Mouse (Mus musculus) layer of hippocampus, adult 8-10 months (tissue): ENCODE measurements around the gene Klhdc7b. TPM values are rescaled to one million over a fixed set of nuclear protein-coding genes. Genes with fewer than 3 reads are reported as not detected.

Source experiments
- DNase-seq, 2 experiments: peaks; one replicate each; pipeline ENCODE4 v3.0.0; 2022; ENCODE audit warnings: low spot score in 2 of 2
- total RNA-seq, 4 experiments: library from RNA; stranded (reverse); gene quantifications; 2 replicates each; pipeline ENCODE4 v1.2.4; 2022

The Klhdc7b gene
- total RNA-seq, 4 experiments from 2014 or later: 0.31 to 1.7 (median 0.48) TPM

DNA sequence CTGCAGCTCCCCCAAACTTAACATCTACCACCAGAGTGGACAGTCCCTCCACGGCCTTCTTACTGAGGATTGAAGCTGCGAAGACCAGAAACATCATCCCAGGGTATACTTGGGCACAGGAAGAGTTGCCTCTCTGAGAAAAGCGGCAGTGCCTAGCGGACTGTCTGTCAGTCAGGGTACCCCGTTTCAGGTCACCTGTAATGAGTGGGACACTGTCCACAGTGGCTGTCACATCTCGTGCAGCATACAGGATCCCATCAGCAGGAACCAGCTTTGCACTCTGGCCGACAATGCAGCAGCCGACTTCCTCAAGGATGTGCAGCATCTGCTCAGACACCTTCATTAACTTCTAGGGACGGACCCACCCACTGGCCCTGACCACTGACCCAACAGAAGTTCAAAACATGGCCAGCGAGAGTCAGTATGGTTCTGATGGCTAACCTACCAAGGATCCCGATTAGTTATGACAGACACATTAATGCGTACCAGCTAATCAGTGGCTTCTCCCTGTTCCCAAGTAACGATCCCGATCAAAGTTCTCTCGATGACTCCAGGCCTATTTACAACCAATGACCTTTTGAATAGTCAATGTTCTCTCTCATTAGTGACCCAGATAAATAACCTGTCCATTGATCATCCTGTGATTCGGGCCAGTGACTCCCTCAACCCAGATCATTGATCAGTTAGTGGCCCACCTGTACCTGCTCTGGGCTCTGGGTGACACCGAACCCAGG, 9.7 kb upstream of the Klhdc7b start:
- no peak for DNase-seq

DNA sequence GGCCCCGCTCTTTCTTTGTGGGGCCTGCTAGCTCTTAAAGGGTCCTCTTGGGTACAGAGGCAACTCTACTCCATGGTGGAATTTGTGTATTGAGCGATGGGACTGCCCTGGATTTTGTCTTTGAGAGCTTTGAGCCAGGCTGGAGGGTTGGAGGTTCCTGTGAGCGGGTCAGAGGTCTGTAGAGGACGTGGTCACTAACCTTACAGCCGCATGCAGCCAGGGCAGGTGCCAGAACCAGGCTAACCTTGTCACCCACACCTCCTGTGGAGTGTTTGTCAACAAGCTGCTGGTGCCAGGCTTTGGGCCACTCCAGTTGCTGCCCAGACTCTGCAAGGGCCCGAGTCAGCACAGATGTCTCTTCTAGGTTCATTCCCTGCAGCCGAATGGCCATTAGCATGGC, 8.7 kb upstream of the Klhdc7b start:
- DNase-seq: no peak

DNA sequence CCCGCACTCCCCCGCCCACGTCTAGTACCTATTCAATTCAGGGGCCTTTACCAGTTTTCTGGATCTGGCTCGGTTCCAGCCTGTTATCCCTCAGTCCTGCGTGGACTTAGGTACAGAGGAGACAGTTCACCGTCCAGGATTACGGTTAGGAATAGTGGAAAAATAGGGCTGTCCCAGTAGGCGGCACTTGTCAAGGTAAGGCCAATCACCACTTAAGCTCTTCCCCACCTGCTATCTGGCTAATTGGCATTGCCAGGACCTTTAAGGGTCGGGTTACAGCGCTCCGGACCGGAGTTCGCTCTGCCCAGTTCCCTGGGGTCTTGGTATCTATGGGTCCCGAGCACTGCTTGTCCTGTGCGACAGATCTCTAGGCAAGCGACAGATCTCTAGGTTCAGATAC, 7.8 kb upstream of the Klhdc7b start, which contains the start of gene Tymp:
TSS of gene Tymp (minus strand) at position 83 of the 400 bp plus-strand sequence.
- no peak for DNase-seq

DNA sequence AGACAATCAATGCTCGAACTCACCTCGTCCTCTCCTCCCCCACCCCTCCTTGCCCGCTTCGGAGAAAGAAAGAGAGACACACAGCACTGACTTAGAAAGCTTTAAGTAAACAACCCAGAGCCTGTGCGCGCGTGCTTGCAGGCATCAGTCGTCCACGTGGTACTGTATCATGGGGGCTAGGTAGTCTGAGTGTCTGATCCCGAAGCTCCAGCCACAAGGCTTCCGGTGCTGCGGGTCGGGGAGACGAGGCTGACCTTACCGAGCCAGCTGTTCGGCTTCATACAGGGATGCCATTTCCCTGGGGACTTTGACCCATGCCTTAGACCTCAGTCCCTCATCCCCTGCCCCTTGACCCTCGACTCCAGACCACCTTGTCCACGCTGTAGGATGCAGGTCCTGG, 7.4 kb upstream of the Klhdc7b start:
- no peak for DNase-seq

DNA sequence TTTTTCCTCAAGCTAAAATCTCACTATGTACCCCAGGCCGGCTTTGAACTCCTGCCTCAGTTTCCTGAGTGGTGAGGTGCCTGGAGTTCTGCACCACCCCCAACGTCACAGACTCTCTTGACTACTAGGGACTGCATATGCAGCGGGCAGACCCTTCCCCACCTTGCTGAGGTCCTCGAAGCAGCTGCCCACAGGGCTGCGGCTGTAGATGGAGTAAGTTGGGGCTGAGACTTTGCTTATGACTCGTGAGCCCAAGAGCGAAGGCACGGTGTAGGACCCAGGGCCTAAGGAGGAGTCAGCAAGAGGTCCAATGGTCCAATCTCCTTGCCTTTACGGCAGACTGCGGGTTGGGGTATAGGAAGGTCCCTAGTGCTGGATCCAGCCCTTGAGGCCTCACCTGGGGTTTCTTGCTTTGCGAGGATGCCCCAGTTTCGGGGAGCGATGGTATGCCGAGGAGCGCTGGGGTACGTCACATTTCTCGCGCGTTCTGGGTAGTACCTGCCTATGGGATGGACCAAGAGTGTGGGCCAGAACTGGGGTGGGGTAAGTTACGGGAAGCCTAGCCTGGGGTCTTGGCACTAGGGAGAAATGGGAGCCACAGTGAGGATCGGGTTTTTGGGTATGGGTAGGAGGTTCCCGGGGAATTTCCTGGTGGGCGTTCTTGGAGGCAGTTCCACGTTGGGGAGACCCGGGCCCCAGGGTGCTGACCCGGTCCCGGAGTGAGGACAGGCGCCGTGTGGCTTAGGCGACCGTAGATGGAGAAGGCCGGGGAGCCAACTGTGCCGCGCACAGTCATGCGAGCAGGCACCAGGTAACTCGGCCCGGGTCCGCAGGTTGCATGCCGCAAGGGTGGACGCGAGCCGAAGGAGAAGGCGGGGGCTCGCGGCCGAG, 6.5 kb upstream of the Klhdc7b start:
- no peak for DNase-seq

DNA sequence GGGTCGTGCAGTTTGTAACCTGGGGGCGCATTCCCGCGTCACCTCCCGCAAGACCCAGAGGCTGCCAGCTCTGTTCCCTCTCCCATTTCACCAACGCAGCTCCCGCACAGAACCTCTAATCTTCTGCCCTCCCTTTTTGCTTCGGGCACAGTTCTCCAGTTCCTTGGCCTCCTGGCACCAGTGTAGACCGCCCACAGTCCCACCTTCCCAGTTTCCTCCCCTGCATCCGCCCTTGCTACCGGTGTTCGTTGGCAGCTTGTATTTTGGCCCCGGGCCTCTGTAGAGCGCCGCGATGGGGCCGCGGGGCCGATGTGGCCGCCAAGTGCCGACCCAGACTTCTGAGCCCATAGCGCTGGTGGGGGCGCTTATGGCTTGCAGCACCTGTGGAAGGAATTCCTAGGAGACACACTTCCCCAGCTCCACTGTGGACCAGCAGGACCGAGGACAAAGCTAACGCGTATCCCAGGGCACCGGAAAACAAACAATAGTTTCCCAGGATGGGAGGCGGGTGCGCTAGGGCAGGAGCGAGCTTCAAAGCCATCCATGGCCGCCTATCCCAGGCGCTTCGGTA, 5.8 kb upstream of the Klhdc7b start, which contains the start of gene Odf3b:
TSS of gene Odf3b (minus strand) at position 452 of the 571 bp plus-strand sequence.
- no peak for DNase-seq

DNA sequence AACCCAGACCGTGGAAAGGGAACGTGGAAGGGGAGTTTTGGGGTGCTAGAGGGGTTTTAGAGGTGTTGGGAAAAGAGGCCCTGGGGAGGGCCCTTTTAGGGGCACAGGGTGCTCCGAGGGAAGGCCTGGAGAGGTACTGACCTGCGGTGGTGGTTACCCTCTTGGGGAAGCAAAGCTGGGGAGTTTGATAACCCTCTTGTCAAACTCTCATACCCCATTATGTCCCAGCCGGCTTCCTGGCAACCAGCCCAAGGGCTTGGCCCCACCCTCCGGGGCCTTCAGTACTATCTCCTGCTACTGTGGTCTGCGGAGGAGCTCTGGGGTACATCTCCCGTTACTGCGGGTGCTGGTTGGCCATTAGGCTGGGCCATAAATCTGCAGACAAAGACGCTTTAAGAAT, 5.3 kb upstream of the Klhdc7b start:
- DNase-seq: no peak

DNA sequence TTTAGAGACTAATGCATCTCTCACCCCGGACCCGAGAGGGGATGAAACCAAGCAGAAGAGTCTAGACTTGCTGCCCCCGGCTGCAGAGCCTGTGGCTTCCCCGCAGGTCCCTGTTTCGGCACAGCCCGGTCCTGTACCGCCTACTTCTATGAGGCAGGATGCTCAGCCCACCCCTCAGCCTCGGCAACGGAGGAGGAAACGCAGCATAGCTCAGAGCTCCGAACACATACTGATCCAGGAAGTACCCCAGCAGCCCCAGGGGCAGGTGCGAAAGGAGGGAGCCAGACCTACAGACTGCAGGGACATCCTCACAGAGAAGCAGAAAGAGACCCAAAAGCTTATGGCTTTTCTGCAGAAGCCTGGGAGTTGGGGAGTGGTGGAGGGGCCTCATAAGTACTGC, 2.4 kb downstream of the Klhdc7b start:
- no peak for DNase-seq

DNA sequence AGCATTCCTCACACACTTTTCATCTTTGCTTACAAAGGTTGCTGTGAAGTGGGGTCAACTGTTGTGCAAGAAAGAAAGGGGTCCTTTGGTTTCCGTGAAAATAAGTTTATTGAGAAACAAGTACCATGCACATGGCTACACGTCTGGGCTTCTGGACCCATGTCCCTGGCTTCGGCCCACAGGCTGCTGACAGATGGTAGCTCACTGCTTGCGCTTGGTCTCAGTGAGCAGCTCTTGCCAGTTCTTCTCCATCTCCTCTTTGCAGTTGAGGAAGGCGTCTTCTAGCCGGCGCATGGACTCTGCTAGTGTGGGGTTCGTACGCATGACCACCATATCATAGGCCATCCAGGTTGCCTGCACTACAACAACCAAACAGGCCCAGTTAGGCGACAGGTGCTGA, 5.4 kb downstream of the Klhdc7b start:
- DNase-seq: no peak

DNA sequence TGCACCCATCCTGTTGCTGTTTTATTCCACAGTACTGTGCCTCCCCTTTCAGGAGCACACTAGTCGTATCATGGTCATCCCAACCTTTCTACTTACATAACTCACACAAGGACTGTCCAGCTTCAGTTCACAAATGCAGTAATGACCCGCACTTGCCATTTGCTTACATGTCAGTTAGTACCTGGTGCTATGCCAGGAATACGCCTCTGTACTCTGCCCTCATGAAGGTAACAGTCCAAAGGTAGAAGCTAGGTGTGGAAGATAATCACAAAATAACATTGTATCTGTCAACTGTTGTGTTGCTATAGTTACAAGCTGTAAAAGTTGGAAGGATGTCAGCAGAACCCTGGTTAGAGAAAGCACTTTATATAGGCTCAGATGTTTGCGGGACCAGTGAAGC, 12.2 kb downstream of the Klhdc7b start:
- DNase-seq: no peak

DNA sequence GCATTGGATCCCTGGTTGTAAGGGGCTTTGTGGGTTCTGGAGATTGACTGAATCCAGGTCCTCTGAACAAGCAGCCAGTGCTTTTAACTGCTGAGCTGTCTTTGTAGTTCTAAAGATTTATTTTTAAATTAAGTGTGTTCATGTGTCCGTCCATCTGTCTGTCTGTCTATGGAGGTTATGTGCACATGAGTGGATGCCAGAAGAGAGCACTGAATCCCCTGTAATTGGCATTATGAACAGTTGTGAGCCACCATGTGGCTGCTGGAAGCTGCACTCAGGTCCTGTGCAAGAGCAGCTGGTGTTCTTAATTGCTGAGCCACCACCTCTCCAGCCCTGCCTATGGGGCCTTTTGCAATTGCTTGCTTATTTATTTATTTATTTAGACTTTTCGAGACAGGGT, 13.4 kb downstream of the Klhdc7b start:
- DNase-seq: no peak

DNA sequence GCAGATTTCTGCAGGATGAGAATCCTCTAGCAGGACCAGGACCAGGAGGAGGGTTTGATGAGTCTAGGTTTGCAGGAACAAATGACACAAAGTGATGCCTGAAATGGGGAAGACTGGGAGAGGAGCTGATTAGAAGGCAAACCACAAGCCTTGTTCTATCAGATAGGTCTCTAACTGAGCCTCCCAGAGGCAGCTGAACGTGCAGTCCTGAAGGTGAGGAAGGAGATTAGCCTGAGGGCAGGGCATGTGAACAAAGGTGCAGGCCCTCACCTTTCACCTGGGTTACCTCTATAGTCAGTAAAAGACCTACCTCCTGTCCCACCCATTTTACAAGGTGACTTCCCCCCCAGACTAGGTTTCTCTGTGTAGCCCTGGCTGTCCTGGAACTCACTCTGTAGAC, 15.0 kb downstream of the Klhdc7b start:
- DNase-seq: no peak

DNA sequence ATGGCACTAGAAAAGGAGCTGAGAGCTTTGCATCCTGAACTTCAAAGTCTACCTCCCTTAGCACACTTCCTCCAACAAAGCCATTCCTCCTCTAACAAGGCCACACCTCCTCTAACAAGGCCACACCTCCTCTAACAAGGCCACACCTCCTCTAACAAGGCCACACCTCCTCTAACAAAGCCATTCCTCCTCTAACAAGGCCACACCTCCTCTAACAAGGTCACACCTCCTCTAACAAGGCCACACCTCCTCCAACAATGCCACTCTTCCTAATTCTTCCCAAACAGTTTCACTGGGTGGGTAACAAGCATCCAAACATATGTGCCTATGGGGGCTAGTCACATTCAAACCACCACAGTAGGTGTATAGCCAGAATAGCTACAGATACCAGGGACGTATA, 17.8 kb downstream of the Klhdc7b start:
- no peak for DNase-seq

DNA sequence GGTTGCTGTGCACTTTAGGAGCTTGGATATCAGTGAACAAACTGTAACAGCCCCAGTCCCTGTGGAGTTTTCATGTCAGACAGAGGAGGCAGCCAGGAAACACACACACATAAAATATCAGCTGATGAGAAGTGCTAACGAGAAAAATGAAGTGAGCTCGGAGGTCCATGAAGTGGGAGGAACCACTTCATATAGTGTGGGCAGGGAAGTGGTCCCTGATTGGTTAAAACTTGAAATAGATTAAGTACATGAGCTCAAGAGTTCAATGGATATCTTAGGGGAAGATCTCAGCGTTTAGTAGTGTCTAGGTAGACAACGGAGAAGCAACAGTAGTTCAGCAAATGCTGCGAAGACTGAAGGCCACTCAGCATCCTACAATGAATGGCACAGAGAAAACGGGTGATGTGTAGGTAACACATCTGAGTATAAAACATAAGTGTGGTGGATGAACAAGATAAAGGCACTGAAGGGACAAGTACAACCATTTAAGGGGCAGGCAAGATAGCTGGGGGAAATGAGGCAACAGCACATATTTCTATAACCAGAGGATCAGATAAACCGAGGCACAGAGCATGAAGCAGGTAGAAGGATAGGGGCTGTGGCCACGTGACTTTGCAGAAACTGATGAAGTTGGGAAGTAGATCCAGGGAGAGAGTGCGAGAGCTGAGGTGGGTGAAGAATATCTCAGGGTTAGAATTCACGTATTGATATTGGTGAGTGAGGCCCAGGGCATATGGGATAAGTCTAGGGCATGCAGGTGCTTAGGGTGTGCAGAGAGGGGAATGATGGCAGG, 20.3 kb downstream of the Klhdc7b start:
- DNase-seq: no peak

DNA sequence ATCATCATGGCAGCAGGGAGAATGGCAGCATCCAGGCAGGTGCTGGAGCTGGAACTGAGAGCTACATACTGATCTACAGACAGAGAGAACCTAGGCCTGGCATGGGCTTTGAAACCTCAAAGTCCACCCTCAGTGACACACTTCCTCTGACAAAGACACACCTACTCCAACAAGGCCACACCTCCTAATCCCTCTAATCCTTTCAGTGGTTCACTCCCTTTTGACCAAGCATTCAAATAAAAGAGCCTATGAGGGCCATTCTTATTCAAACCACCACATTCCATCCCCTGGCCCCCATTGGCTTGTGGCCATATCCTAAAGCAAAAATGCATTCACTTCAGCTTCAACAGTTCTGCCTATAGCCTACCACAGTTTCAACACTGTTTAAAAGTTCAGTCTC, 22.0 kb downstream of the Klhdc7b start:
- no peak for DNase-seq

DNA sequence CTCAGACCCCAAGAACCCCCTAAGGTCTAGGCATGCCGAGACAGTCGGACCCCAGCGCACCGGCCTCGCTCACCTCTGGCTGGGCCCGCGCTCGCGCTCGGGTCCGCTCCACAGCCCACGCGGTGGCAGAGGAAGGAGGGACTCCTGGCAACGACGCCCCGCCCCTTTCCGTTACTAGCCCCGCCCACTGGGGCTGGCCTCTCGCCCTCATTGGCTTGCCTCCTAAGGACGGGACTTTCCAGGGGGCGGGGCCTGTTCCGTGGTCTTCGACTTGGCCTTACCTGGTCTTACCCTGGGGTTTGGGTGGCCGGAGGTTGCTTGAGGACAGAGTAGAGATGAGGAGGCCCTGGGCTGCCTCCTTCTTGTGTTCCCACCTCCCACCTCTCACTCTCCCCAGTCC, 25.4 kb downstream of the Klhdc7b start, which contains the start of gene Syce3:
TSS of gene Syce3 (minus strand) at position 386 of the 400 bp plus-strand sequence.
- no peak for DNase-seq

DNA sequence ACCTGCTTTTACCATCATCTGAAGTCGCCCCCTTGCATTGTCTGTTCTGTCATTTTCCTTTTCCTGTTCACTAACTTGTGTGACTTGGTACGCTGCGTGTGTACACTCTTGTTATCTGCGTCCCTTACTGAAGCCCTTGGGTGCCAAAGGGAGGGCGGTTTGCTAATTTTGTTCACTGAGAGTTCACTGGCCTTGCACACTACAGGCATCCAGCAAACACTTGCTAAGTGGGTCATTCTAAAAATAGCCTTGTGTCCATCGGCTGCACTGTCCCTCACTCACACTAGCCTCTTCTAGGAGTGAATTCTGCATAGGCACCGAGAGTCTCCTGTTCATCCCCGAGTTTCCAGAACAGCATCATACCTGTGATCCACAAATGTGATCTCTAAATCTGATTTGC, 30.6 kb downstream of the Klhdc7b start:
- DNase-seq: no peak

DNA sequence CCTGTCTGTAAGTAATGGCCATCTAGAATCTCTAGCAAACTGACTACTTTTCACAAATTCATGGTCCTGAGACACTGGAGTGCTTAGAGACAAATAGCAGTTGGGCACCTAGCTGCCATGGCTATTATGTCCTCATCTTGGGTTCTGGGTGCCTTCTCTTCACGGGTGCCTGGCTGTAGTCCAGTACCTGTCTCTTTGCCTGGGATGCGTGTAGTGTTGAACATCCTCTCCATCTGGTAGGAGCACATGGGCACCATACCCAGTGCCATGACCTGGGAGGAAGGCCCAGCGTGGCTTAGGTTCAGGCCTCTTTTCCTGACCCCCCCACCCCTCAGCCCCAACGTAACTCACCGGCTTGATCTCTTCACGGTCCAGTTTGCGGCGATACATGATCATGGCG, 37.2 kb downstream of the Klhdc7b start:
- DNase-seq: no peak

DNA sequence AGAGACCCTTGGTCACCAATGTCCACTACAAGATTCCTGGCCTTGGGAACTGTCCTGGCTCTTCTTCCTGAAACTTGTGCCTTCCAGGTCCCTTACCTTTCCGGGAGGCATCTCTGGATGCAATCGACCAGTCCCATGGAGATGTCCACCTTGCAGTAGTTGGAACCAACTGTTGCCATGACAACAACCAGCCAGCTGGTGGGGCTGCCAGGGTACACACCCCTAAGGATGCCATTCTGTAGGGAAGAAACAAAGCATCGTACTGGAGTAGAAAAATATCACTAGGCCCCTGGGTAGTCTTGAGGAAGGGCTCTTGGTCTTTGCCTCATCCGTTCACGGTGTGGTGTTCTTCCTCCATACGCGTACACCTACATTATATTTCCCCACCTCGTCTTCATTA, 39.9 kb downstream of the Klhdc7b start:
- DNase-seq: no peak

DNA sequence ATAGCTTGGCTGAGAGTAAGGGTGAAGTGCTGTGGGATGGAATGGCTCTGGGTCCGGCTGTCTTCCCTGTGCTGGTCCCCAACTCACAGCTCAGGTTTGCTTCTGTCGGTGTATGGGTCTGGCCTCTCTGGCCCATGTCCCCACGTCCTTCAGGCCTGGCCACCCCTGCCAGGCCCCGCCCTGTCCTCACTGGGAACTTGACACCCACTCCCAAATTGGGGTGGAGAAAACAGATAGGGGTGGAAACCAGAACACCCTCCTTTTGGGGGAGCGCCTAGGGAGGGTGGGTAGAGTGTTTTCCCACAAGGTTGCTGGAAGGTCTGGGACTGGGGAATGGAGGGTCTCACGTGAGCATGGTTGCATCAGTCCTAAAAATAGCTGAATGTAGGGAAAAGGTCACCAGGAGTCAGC, 41.0 kb downstream of the Klhdc7b start, which contains the start of gene Cpt1b:
TSS of gene Cpt1b (minus strand) at position 153 of the 411 bp plus-strand sequence.
- no peak for DNase-seq

DNA sequence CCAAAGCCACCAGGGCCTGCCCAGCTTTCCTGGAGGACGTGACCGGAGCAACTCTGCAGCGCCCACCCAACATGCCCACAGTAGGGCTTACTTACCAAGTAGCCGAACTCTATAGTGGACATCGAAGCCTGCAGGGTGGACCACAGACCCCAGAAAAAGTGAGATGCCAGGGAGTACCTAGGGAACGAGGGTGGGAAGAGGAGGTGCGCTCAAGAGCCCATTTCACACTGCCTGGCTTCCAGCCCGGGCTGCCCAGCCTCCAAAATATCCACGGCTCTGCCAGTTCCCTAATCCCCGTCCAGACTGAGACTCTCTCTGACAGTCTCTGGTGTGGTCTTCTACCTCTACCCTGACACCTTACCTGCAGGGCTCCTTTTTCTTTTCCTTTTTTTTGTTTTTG, 42.0 kb downstream of the Klhdc7b start:
- DNase-seq: no peak
